Mouse (Mus musculus) heart, adult 2 months (tissue): ENCODE measurements around the gene Slc25a28.

Experiments
- CTCF ChIP-seq: fragments of 200-600 bp; IDR thresholded peaks from 2 replicates; pipeline ENCODE4 v1.8.1; 2022; ENCODE audit warnings: antibody characterized with exemption, mild to moderate bottlenecking, moderate library complexity
- EP300 ChIP-seq: fragments of 200-500 bp; IDR thresholded peaks from 2 replicates; pipeline ENCODE4 v1.6.1; 2011; ENCODE audit warnings: low read depth, low read length, control low read depth; ENCODE audit not compliant: insufficient read depth
- POLR2A ChIP-seq: fragments of 200-500 bp; IDR thresholded peaks from 2 replicates; pipeline ENCODE4 v1.6.1; 2011; ENCODE audit warnings: mild to moderate bottlenecking, low read depth, low read length, control low read depth; ENCODE audit not compliant: insufficient read depth

GRCm38 (mm10) chr19:43697666-43698370 lies 23.1 kb upstream of the Slc25a28 start:
- TF ChIP-seq CTCF (no peak), EP300 (no peak), POLR2A (no peak)
